Mouse (Mus musculus): ENCODE data around the gene Mup3. TPM values are rescaled to one million over a fixed set of nuclear protein-coding genes. Genes with fewer than 3 reads are reported as not detected.
"Not testable (repeated sequence)": the region's sequence is repeated elsewhere in the genome, so short reads cannot be mapped to it uniquely, and the experiment has no call there.

The Mup3 gene
- not detected for total RNA-seq (2021)
- long read RNA-seq, experiment 1: 0 reads
- long read RNA-seq, experiment 2: 0 reads

DNA sequence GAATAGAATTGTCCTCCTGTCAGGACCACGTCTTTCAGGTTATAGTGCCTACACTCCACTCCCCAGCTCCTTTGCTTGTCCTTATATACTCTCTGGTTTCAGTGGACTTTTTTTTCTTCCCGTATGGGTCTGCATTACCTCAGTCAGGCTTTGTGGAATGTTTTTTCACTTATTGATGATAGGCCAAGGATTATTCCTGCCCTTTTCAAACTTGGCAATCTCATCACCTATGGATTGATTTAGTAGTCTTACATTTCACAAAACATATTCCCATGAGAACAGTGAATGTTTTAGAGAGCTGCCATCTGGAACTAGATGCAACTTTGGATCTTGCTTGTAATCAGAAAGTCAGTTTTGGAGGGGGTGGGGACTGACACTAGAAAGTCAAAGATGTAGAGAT lies at the start of gene Mup3:
Mup3 (minus strand) TSS at position 102 of the 400 bp plus-strand sequence.
- no peak for DNase-seq
- Histone ChIP-seq H3K27ac (no peak within 1 kb of the TSS), H3K4me3 (no peak within 1 kb of the TSS)
- intact Hi-C loops (cut with DNase I): loop anchor here (5.0 kb wide), 1 partner anchor 70 kb away; no protein-coding TSS in a partner anchor
- no peak for TF ChIP-seq CTCF (IDR thresholded peaks at IDR 0.05)

DNA sequence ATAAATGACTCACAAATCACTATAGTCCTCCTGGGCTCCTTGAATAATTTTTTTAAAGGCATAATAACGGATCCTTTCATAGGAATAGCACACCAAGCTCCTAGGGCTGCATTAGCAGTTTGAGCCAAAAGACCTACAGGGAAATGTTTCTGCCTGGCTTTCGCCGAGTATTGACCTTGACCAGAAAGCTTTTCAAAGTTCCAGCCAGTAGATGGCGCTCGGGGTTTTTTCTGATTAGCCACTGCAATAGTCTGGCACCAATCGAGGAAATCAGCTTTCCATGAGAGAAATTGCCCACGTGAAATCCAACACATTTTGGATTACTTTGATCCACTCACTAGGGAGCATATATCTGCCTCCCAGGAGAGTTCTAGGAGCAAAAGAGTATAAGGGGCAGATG lies 46.6 kb upstream of the Mup3 start:
- H3K27ac ChIP-seq: no peak overlapping the region

GRCm38 (mm10) chr4:62103366-62103765 lies 16.2 kb upstream of the Mup3 start:
- H3K4me3 ChIP-seq; DNase-seq; H3K27ac ChIP-seq; intact Hi-C loops (cut with DNase I): not testable (repeated sequence)
- TF ChIP-seq CTCF (IDR thresholded peaks at IDR 0.05): peak; percentile 59

More for the DNA sequence above, 46.6 kb upstream of the Mup3 start:
- DNase-seq: peak; percentile 55
- TF ChIP-seq CTCF (IDR thresholded peaks at IDR 0.05): peak; percentile 59
- intact Hi-C loops (cut with DNase I): no loop called here
- H3K4me3 ChIP-seq: no peak overlapping the region

DNA sequence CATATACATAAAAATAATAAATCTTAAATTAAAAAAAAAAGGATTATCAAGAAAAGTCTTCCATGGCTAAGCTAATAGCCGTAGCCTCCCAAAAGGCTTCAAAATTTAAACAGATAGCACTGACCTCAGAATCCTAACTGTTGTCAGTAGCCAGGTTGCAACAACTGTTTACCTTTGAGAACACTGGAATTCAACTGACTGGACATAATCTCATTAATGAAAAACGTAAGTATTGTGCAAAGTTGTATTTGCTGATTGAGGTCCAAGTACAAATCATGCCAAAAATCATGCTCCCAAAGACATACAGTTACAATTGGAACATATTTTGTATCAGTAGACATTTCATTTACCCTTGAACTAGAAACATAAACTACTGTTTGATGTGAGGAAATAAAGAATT lies 811 bp upstream of the Mup3 start:
- no peak overlapping the region for H3K4me3 ChIP-seq
- H3K27ac ChIP-seq: no peak overlapping the region
- no peak for DNase-seq
- TF ChIP-seq CTCF (IDR thresholded peaks at IDR 0.05): no peak
- intact Hi-C loops (cut with DNase I): loop anchor here (5.0 kb wide), 1 partner anchor 69 kb away; no protein-coding TSS in a partner anchor

DNA sequence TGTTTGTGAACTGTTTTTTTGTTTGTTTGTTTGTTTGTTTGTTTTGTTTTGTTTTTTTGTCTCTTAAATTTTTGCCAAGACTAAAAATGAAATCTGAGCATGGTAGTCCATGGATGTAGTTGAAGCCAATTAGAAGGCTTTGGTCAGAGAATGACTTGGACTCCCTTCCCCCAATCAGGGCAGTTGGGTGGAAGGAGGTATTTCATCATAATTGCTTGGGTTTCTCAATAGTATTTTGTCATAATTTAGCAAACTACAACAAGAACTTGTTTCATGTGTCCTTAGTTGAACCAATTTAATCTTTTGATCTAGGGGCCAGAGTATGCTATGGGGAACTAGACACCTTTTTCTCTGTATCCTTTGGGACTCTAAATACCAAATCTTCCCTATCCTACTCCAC lies 4.4 kb downstream of the Mup3 start:
- TF ChIP-seq CTCF (IDR thresholded peaks at IDR 0.05): no peak
- Histone ChIP-seq H3K4me3 (no peak overlapping the region), H3K27ac (no peak overlapping the region)
- intact Hi-C loops (cut with DNase I): no loop called here
- no peak for DNase-seq

- TF ChIP-seq CTCF (IDR thresholded peaks at IDR 0.05): no peak
- intact Hi-C loops (cut with DNase I): no loop called here
- DNase-seq: no peak
- no peak overlapping the region for H3K27ac ChIP-seq
- H3K4me3 ChIP-seq: no peak overlapping the region
Measured at GRCm38 (mm10) chr4:62075126-62075525, 12.0 kb downstream of the Mup3 start.

GRCm38 (mm10) chr4:62054780-62055179 lies 32.4 kb downstream of the Mup3 start:
- H3K27ac ChIP-seq; H3K4me3 ChIP-seq; intact Hi-C loops (cut with DNase I); DNase-seq: not testable (repeated sequence)

GRCm38 (mm10) chr4:62054058-62054457 lies 33.1 kb downstream of the Mup3 start, which contains the start of gene Mup20:
Gene Mup20, minus strand, starts transcription at chr4:62054158.
- DNase-seq; H3K4me3 ChIP-seq; H3K27ac ChIP-seq; intact Hi-C loops (cut with DNase I): not testable (repeated sequence)

Other genes with a start within 250 kb of the Mup3 start
- not detected for gene Mup20, start 33.2 kb downstream of the Mup3 start, total RNA-seq (2021)
- not detected for gene Mup21, start 63.5 kb upstream of the Mup3 start, total RNA-seq (2021)
- gene Zfp37, start 143.7 kb upstream of the Mup3 start, total RNA-seq (2021): 1 to 10 TPM; 1.2 to 1.3 TPM
- 1 to 10 TPM; 5.8 to 8.9 TPM for gene Slc31a2, start 175.2 kb upstream of the Mup3 start, total RNA-seq (2021)